In genomic region chr7:45872624-45873023, GRCm38 (mm10) we compare ENCODE assay signal across 7 mouse cellular contexts. TPM values are rescaled to one million over a fixed set of nuclear protein-coding genes. Genes with fewer than 3 reads are reported as not detected.
DNase-seq lines count a peak whose midpoint lies in the region; ATAC-seq and TF ChIP-seq lines count a peak whose summit lies in the region.

Gene Kdelr1, plus strand, starts transcription at chr7:45872772.

- peak; percentile 94 for TF ChIP-seq CTCF in kidney, adult 2 months (conservative IDR thresholded peaks at IDR 0.05; ENCODE audit: insufficient read depth, insufficient read length, low read depth, low read length)
- peak; percentile 99 for TF ChIP-seq CTCF in spleen, adult 2 months (IDR thresholded peaks at IDR 0.05; ENCODE audit: extremely low read depth, insufficient read depth, insufficient read length, insufficient replicate concordance)

- peak within 1 kb of the TSS; percentile 82 for H3K4me3 ChIP-seq in embryonic facial prominence, embryonic 12.5 days
- peak within 1 kb of the TSS; percentile 94 for H3K4me3 ChIP-seq in kidney, adult 2 months (ENCODE audit: insufficient read depth, low read depth, low read length)
- H3K4me3 ChIP-seq in limb, embryonic 12.5 days (replicated peaks), result peak within 1 kb of the TSS; percentile 72
- peak within 1 kb of the TSS; percentile 64 for H3K4me3 ChIP-seq in midbrain, embryonic 15.5 days
- peak within 1 kb of the TSS; percentile 92 for H3K4me3 ChIP-seq in spleen, adult 2 months (ENCODE audit: extremely low read depth, insufficient read depth, insufficient read length)

- peak within 1 kb of the TSS; percentile 92 for H3K27ac ChIP-seq in embryonic facial prominence, embryonic 12.5 days
- peak within 1 kb of the TSS; percentile 94 for H3K27ac ChIP-seq in kidney, adult 2 months (ENCODE audit: insufficient read depth, low read depth, low read length)
- peak within 1 kb of the TSS; percentile 89 for H3K27ac ChIP-seq in limb, embryonic 12.5 days
- H3K27ac ChIP-seq in midbrain, embryonic 15.5 days, result peak within 1 kb of the TSS; percentile 83
- peak within 1 kb of the TSS; percentile 89 for H3K27ac ChIP-seq in spleen, adult 2 months (ENCODE audit: insufficient read depth, low read length)

- WGBS in embryonic facial prominence, embryonic 12.5 days, result 1% methylated on average over 18 of the region's 18 CpGs
- WGBS in kidney, adult 2 months, result under 1% methylated on average over 18 of the region's 18 CpGs
- 2% methylated on average over 18 of the region's 18 CpGs for WGBS in limb, embryonic 12.5 days
- under 1% methylated on average over 18 of the region's 18 CpGs for WGBS in midbrain, embryonic 15.5 days
- 0% methylated on average over 15 of the region's 18 CpGs for WGBS in spleen, adult 2 months

- H3K27me3 ChIP-seq in embryonic facial prominence, embryonic 12.5 days, result peaks cover 44% of the 10 kb centered on the region
- H3K27me3 ChIP-seq in kidney, adult 2 months (replicated peaks; ENCODE audit: control insufficient read depth, insufficient read depth, low read length), result no peaks in the 10 kb centered on the region
- peaks cover 46% of the 10 kb centered on the region for H3K27me3 ChIP-seq in limb, embryonic 12.5 days
- no peaks in the 10 kb centered on the region for H3K27me3 ChIP-seq in midbrain, embryonic 15.5 days (replicated peaks)
- peaks cover 15% of the 10 kb centered on the region for H3K27me3 ChIP-seq in spleen, adult 2 months (ENCODE audit: control insufficient read depth, insufficient read depth, low read length)

- H3K4me1 ChIP-seq in embryonic facial prominence, embryonic 12.5 days, result peaks cover 46% of the 10 kb centered on the region
- H3K4me1 ChIP-seq in kidney, adult 2 months (ENCODE audit: control insufficient read depth, insufficient read depth, low read length), result peaks cover 6% of the 10 kb centered on the region; the same call in 1 of the 2 replicates
- H3K4me1 ChIP-seq in limb, embryonic 12.5 days (replicated peaks), result peaks cover 50% of the 10 kb centered on the region
- peaks cover 57% of the 10 kb centered on the region for H3K4me1 ChIP-seq in midbrain, embryonic 15.5 days
- peaks cover 7% of the 10 kb centered on the region; the same call in 1 of the 2 replicates for H3K4me1 ChIP-seq in spleen, adult 2 months (ENCODE audit: control insufficient read depth, insufficient read depth, insufficient read length)

- ATAC-seq in embryonic facial prominence, embryonic 12.5 days (ENCODE audit: insufficient number of reproducible peaks, insufficient read depth, low FRiP score, low TSS enrichment), result peak; percentile 62; the same call in 1 of the 2 replicates
- ATAC-seq in limb, embryonic 12.5 days (ENCODE audit: insufficient number of reproducible peaks, insufficient read depth, low FRiP score, low TSS enrichment, low read depth), result peak; percentile 67
- peak; percentile 61 for ATAC-seq in midbrain, embryonic 15.5 days (replicated peaks)

- DNase-seq in adrenal gland, postnatal 25 days, result peak; percentile 90
- peak; percentile 91 to 94 for DNase-seq in heart, adult 18-20 months
- peak; percentile 92 for DNase-seq in kidney, adult 2 months
- peak; percentile 71 to 88 for DNase-seq in spleen, adult 2 months (ENCODE audit: low read depth in 1 of 2, low spot score in 2 of 2)

- peak within 1 kb of the TSS; percentile 94 for H3K9ac ChIP-seq in embryonic facial prominence, embryonic 12.5 days
- H3K9ac ChIP-seq in limb, embryonic 12.5 days (replicated peaks), result peak within 1 kb of the TSS; percentile 96
- peak within 1 kb of the TSS; percentile 66 for H3K9ac ChIP-seq in midbrain, embryonic 15.5 days

- H3K9me3 ChIP-seq in embryonic facial prominence, embryonic 12.5 days, result no peaks in the 10 kb centered on the region
- no peaks in the 10 kb centered on the region for H3K9me3 ChIP-seq in limb, embryonic 12.5 days
- H3K9me3 ChIP-seq in midbrain, embryonic 15.5 days, result no peaks in the 10 kb centered on the region

- peaks cover 33% of the 10 kb centered on the region for H3K36me3 ChIP-seq in embryonic facial prominence, embryonic 12.5 days
- peaks cover 3% of the 10 kb centered on the region for H3K36me3 ChIP-seq in kidney, adult 2 months (ENCODE audit: control insufficient read depth, insufficient read depth, low read length)
- H3K36me3 ChIP-seq in limb, embryonic 12.5 days, result peaks cover 38% of the 10 kb centered on the region
- peaks cover 11% of the 10 kb centered on the region; the same call in 1 of the 2 replicates for H3K36me3 ChIP-seq in midbrain, embryonic 15.5 days (replicated peaks)
- peaks cover 20% of the 10 kb centered on the region for H3K36me3 ChIP-seq in spleen, adult 2 months (ENCODE audit: control insufficient read depth, insufficient read depth, low read length)

- TF ChIP-seq POLR2A in kidney, adult 2 months (IDR thresholded peaks at IDR 0.05; ENCODE audit: low read depth, low read length), result peak; percentile 60
- no peak; the same call in 1 of the 2 replicates for TF ChIP-seq POLR2A in spleen, adult 2 months (IDR thresholded peaks at IDR 0.05; ENCODE audit: low read depth, low read length)

- H3K4me2 ChIP-seq in embryonic facial prominence, embryonic 12.5 days (replicated peaks), result peak within 1 kb of the TSS; percentile 81
- H3K4me2 ChIP-seq in limb, embryonic 12.5 days, result peak within 1 kb of the TSS; percentile 76
- peak within 1 kb of the TSS; percentile 59 for H3K4me2 ChIP-seq in midbrain, embryonic 15.5 days

RNA-seq across cellular contexts. Expression of gene Kdelr1, which starts in this region (rescaled TPM):
- total RNA-seq in adrenal gland, postnatal 25 days (2021), result 140 and 141 TPM in 2 replicates
- 53.6 and 66.3 TPM in 2 replicates for polyA plus RNA-seq in embryonic facial prominence, embryonic 12.5 days (2016; fragmentation: Nextera tagmentation; extraction: Ambion mirVana)
- total RNA-seq in heart, adult 18-20 months (2021), result 100 to 1,000 TPM; 105 to 125 TPM
- 331 and 358 TPM in 2 replicates for polyA plus RNA-seq in kidney, adult 2 months (2012; rRNA removed)
- polyA plus RNA-seq in limb, embryonic 12.5 days (2016; fragmentation: Nextera tagmentation; extraction: Ambion mirVana), result 50.0 and 65.6 TPM in 2 replicates
- polyA plus RNA-seq in midbrain, embryonic 15.5 days (2015; fragmentation: Nextera tagmentation; extraction: Ambion mirVana), result 53.0 and 54.9 TPM in 2 replicates
- 78.7 and 92.6 TPM in 2 replicates for polyA plus RNA-seq in spleen, adult 2 months (2012; rRNA removed)

Comparison
In these comparisons a context has a peak if more than half of its experiments do, and no peak if none do; other contexts are left out.
1. Peak in every context shown above with its lines: DNase-seq, ATAC-seq, H3K4me3 ChIP-seq and H3K27ac ChIP-seq.